Mouse (Mus musculus) kidney, adult 2 months (tissue): ENCODE measurements at regions not wholly inside any gene's neighbourhood (a gene's known extent, or its start where the extent isn't known, plus 50 kb on each side); places are given as distances from the start of the nearest gene placed in this dataset.

Source experiments
- CTCF ChIP-seq: fragments of 200-500 bp; conservative IDR thresholded peaks from 2 replicates; pipeline ENCODE4 v1.5.1; 2011; ENCODE audit warnings: low read depth, mild to moderate bottlenecking, control low read depth, low read length, moderate library complexity, mixed read lengths; ENCODE audit not compliant: insufficient read depth, insufficient read length
- POLR2A ChIP-seq: fragments of 200-500 bp; IDR thresholded peaks from one replicate; pipeline ENCODE4 v1.6.1; 2011; ENCODE audit warnings: low read depth, low read length, control low read depth

DNA sequence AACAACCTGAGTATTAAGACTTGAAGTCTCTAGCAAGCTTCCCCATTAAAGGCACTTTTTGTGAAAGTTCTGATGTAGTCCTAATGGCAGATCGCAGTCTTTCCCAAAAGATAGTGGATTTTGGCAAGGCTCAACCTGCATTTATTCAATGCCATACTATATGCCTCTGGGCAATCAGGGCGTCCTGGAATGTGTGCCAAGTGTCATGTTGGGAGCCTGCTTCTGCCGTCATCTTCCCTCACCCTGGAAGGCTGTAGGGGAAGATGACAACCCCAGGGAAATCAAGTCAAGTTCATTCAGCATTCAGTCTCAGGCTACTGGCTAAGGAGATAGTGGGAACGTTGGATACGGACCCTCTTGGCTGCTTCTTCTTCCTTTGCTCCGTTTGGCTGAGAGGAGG is 447.4 kb upstream of the Igfbp7 start:
- TF ChIP-seq CTCF (no peak), POLR2A (no peak)
